Mouse (Mus musculus) megakaryocyte-erythroid progenitor cell, adult 5-6 weeks (primary cell): ENCODE measurements around the gene Hdac5. TPM values are rescaled to one million over a fixed set of nuclear protein-coding genes. Genes with fewer than 3 reads are reported as not detected.

Source experiments
- ATAC-seq: replicated peaks from 2 replicates; pipeline ENCODE4 v1.8.0; 2016; ENCODE audit warnings: mild to moderate bottlenecking, inconsistent platforms; ENCODE audit not compliant: severe bottlenecking, poor library complexity, low FRiP score, low TSS enrichment
- total RNA-seq, 2 experiments: library from RNA; stranded (forward) in 1 of 2; stranded (reverse) in 1 of 2; fragments of 200-1000, 215-1000 nt in 1 of 2; fragments of >200 nt in 1 of 2; fragmentation: Nextera tagmentation in 1 of 2; gene quantifications; 2 replicates each; pipeline ENCODE4 v1.2.3; 2014 to 2017

The Hdac5 gene
- total RNA-seq, 2 experiments from 2014 or later = 11.4 to 16.6 TPM

- no peak for ATAC-seq
Observed at GRCm38 (mm10) chr11:102217876-102218430, 12.0 kb downstream of the Hdac5 start.

GRCm38 (mm10) chr11:102217396-102217795, 12.6 kb downstream of the Hdac5 start:
- ATAC-seq = no peak

GRCm38 (mm10) chr11:102216886-102217240, 13.1 kb downstream of the Hdac5 start:
- no peak for ATAC-seq

GRCm38 (mm10) chr11:102216056-102216885, 13.7 kb downstream of the Hdac5 start:
- ATAC-seq = no peak

- ATAC-seq = no peak
Observed at GRCm38 (mm10) chr11:102215511-102215910, 14.5 kb downstream of the Hdac5 start.

GRCm38 (mm10) chr11:102214430-102215156, 15.4 kb downstream of the Hdac5 start:
- no peak for ATAC-seq

GRCm38 (mm10) chr11:102211936-102212341, 18.0 kb downstream of the Hdac5 start:
- ATAC-seq = no peak

GRCm38 (mm10) chr11:102211011-102211410, 19.0 kb downstream of the Hdac5 start:
- ATAC-seq = no peak

GRCm38 (mm10) chr11:102210185-102210584, 19.8 kb downstream of the Hdac5 start:
- no peak; the same call in 1 of the 2 replicates for ATAC-seq

GRCm38 (mm10) chr11:102209742-102210141, 20.2 kb downstream of the Hdac5 start:
- ATAC-seq = peak; percentile 69

GRCm38 (mm10) chr11:102208846-102209245, 21.1 kb downstream of the Hdac5 start:
- no peak for ATAC-seq

GRCm38 (mm10) chr11:102207825-102208777, 21.9 kb downstream of the Hdac5 start:
- no peak for ATAC-seq

- ATAC-seq = no peak
Observed at GRCm38 (mm10) chr11:102206481-102206880, 23.5 kb downstream of the Hdac5 start.

- no peak for ATAC-seq
Observed at GRCm38 (mm10) chr11:102201408-102201821, 28.6 kb downstream of the Hdac5 start.

GRCm38 (mm10) chr11:102199856-102200255, 30.1 kb downstream of the Hdac5 start:
- no peak for ATAC-seq

GRCm38 (mm10) chr11:102198245-102198644, 31.7 kb downstream of the Hdac5 start:
- ATAC-seq = no peak

- ATAC-seq = peak; percentile 39; the same call in 1 of the 2 replicates
Observed at GRCm38 (mm10) chr11:102196018-102196797, 33.8 kb downstream of the Hdac5 start.

GRCm38 (mm10) chr11:102193657-102194440, 36.1 kb downstream of the Hdac5 start:
- no peak for ATAC-seq
